ENCODE assay signal across 15 mouse cellular contexts in genomic region chr7:74286531-74286930, GRCm38 (mm10).
"Had no signal": no experiment of that assay in that cellular context is flagged by ENCODE, and none has a peak within 500 bp of the region (broad histone marks: within the 10 kb centered on the region; RNA-seq: fewer than 3 reads in every experiment).

No protein-coding gene starts in this region.

- H3K27me3 ChIP-seq: liver, embryonic 13.5 days; lung, embryonic 15.5 days; neural tube, embryonic 15.5 days had no signal

- H3K36me3 ChIP-seq: liver, embryonic 13.5 days; lung, embryonic 15.5 days; neural tube, embryonic 15.5 days had no signal

- ATAC-seq: liver, postnatal 0 days had no signal

- H3K4me2 ChIP-seq: liver, embryonic 13.5 days; lung, embryonic 15.5 days; neural tube, embryonic 15.5 days had no signal

- H3K9ac ChIP-seq: liver, embryonic 13.5 days; liver, postnatal 0 days; lung, embryonic 15.5 days; neural tube, embryonic 15.5 days had no signal

- H3K9me3 ChIP-seq: liver, embryonic 13.5 days; lung, embryonic 15.5 days; neural tube, embryonic 15.5 days had no signal

- H3K4me1 ChIP-seq: liver, embryonic 13.5 days; lung, embryonic 15.5 days had no signal

- DNase-seq: kidney, adult 9 months; kidney, postnatal 36 days; layer of hippocampus, adult 9-11 months; layer of hippocampus, postnatal 36 days; liver; liver, embryonic 13.5 days; liver, postnatal 0 days; lung, postnatal 14 days; right cerebral cortex, adult 18-20 months; right cerebral cortex, postnatal 25 days; thymus, postnatal 36 days had no signal

- H3K27ac ChIP-seq: kidney, postnatal 0 days; liver, embryonic 13.5 days; lung, embryonic 15.5 days; neural tube, embryonic 15.5 days had no signal

- H3K4me3 ChIP-seq: liver, embryonic 13.5 days; lung, embryonic 15.5 days; myocyte; neural tube, embryonic 15.5 days had no signal
